Mouse (Mus musculus): Measurements from ENCODE around the gene Mat2b.

DNA sequence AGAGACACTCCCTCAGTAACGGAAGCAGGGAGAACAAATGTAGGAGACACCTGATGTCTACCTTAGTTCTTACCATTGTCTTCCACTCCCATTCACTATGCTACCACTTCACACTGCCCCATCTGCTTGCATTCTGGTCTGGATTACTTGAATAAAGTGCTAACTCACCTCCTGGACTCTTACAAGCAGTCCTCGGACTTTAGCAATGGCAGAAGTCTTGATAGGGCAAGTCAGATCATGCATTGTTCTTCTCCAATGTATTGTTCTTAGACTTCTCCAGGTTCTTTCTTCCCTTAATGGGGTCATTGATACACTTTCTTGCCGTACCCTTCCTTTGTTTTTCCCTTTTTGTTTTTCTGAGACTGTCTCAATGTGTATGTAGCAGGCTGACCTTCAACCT lies 42.4 kb upstream of the Mat2b start:
- TF ChIP-seq CTCF (IDR thresholded peaks at IDR 0.05; ENCODE audit: control insufficient read depth, insufficient read depth, insufficient replicate concordance, low read depth, low read length) (no peak), POLR2A (IDR thresholded peaks at IDR 0.05; ENCODE audit: control insufficient read depth, low read depth, low read length) (no peak)
